Comparison of ENCODE assay signal across 7 mouse cellular contexts in genomic region chr14:75457221-75457600, GRCm38 (mm10). TPM values are rescaled to one million over a fixed set of nuclear protein-coding genes. Genes with fewer than 3 reads are reported as not detected.
DNase-seq lines count a peak whose midpoint lies in the region; ATAC-seq lines count a peak whose summit lies in the region.

No protein-coding gene starts in this region.

- peaks cover 42% of the 10 kb centered on the region for H3K4me1 ChIP-seq in embryonic facial prominence, embryonic 13.5 days
- peaks cover 65% of the 10 kb centered on the region for H3K4me1 ChIP-seq in hindbrain, embryonic 10.5 days (replicated peaks)
- peaks cover 65% of the 10 kb centered on the region for H3K4me1 ChIP-seq in midbrain, embryonic 13.5 days (replicated peaks)

- no peak; the same call in 1 of the 2 replicates for ATAC-seq in embryonic facial prominence, embryonic 13.5 days (ENCODE audit: insufficient number of reproducible peaks, insufficient read depth, low FRiP score, low TSS enrichment, low read depth)
- ATAC-seq in midbrain, embryonic 13.5 days = peak; percentile 63; the same call in 1 of the 2 replicates
- no peak for ATAC-seq in megakaryocyte progenitor cell, adult 5-6 weeks (replicated peaks; ENCODE audit: poor library complexity)

- DNase-seq in layer of hippocampus, postnatal 36 days = peak; percentile 37 to 43
- DNase-seq in layer of hippocampus, adult 18-20 months (ENCODE audit: low spot score in 2 of 2) = no peak
- no peak for DNase-seq in hindbrain, embryonic 10.5 days (ENCODE audit: low spot score)
- no peak for DNase-seq in frontal cortex, postnatal 10 days (ENCODE audit: low spot score in 2 of 2)

- 27% methylated on average over 8 of the region's 8 CpGs for WGBS in embryonic facial prominence, embryonic 13.5 days
- WGBS in hindbrain, embryonic 10.5 days = 30% methylated on average over 8 of the region's 8 CpGs
- 12% methylated on average over 8 of the region's 8 CpGs for WGBS in midbrain, embryonic 13.5 days

- H3K36me3 ChIP-seq in embryonic facial prominence, embryonic 13.5 days = no peaks in the 10 kb centered on the region
- no peaks in the 10 kb centered on the region for H3K36me3 ChIP-seq in hindbrain, embryonic 10.5 days
- no peaks in the 10 kb centered on the region for H3K36me3 ChIP-seq in midbrain, embryonic 13.5 days

- H3K9me3 ChIP-seq in embryonic facial prominence, embryonic 13.5 days = no peaks in the 10 kb centered on the region
- no peaks in the 10 kb centered on the region for H3K9me3 ChIP-seq in hindbrain, embryonic 10.5 days
- no peaks in the 10 kb centered on the region for H3K9me3 ChIP-seq in midbrain, embryonic 13.5 days

- peak overlapping the region; percentile 39 for H3K4me3 ChIP-seq in embryonic facial prominence, embryonic 13.5 days
- peak overlapping the region; percentile 53 for H3K4me3 ChIP-seq in hindbrain, embryonic 10.5 days
- H3K4me3 ChIP-seq in midbrain, embryonic 13.5 days (replicated peaks) = peak overlapping the region; percentile 55

- H3K27me3 ChIP-seq in embryonic facial prominence, embryonic 13.5 days = peaks cover 28% of the 10 kb centered on the region
- peaks cover 45% of the 10 kb centered on the region for H3K27me3 ChIP-seq in hindbrain, embryonic 10.5 days (ENCODE audit: insufficient read depth, poor library complexity, severe bottlenecking)
- no peaks in the 10 kb centered on the region for H3K27me3 ChIP-seq in midbrain, embryonic 13.5 days

- H3K9ac ChIP-seq in embryonic facial prominence, embryonic 13.5 days = peak overlapping the region; percentile 61
- peak overlapping the region; percentile 68 for H3K9ac ChIP-seq in midbrain, embryonic 13.5 days (replicated peaks)

- peak overlapping the region; percentile 71 for H3K4me2 ChIP-seq in embryonic facial prominence, embryonic 13.5 days
- peak overlapping the region; percentile 79 for H3K4me2 ChIP-seq in midbrain, embryonic 13.5 days (replicated peaks)

- H3K27ac ChIP-seq in embryonic facial prominence, embryonic 13.5 days = no peak overlapping the region
- H3K27ac ChIP-seq in hindbrain, embryonic 10.5 days = peak overlapping the region; percentile 79
- H3K27ac ChIP-seq in midbrain, embryonic 13.5 days = peak overlapping the region; percentile 82

RNA-seq across cellular contexts. Expression of gene Siah3, which starts 1.4 kb away (rescaled TPM):
- total RNA-seq in layer of hippocampus, postnatal 36 days (2021) = 10 to 100 TPM in 1 of 2 experiments, 1 to 10 TPM in 1; 9.8 to 10.0 TPM
- total RNA-seq in layer of hippocampus, adult 18-20 months (2021) = 1 to 10 TPM; 7.2 to 8.6 TPM
- 0.35 and 0.37 TPM in 2 replicates for polyA plus RNA-seq in embryonic facial prominence, embryonic 13.5 days (2015; fragmentation: Nextera tagmentation; extraction: Ambion mirVana)
- polyA plus RNA-seq in hindbrain, embryonic 10.5 days (2016; fragmentation: Nextera tagmentation; extraction: Ambion mirVana) = 0.34 and 1.2 TPM in 2 replicates
- polyA plus RNA-seq in midbrain, embryonic 13.5 days (2015; fragmentation: Nextera tagmentation; extraction: Ambion mirVana) = 2.7 and 3.5 TPM in 2 replicates
- total RNA-seq in megakaryocyte progenitor cell, adult 5-6 weeks (2015) = not detected in 2 replicates
- total RNA-seq in megakaryocyte progenitor cell, adult 5-6 weeks (2017) = not detected in 2 replicates

Comparison
In these comparisons a context has a peak if more than half of its experiments do, and no peak if none do; other contexts are left out.
1. DNase-seq: peak in layer of hippocampus, postnatal 36 days (2 of 2); none in layer of hippocampus, adult 18-20 months (0 of 2), hindbrain, embryonic 10.5 days (single experiment) and frontal cortex, postnatal 10 days (0 of 2).
2. RNA of gene Siah3, which starts 1.4 kb away (total RNA-seq): 9.8 to 10.0 TPM in layer of hippocampus, postnatal 36 days and 7.2 to 8.6 TPM in layer of hippocampus, adult 18-20 months; not detected in megakaryocyte progenitor cell, adult 5-6 weeks; every median in the first group is over 4 times any median in the second.
3. Peak in every context shown above with its lines, with median percentiles within 50 percentile points of each other: H3K4me3 ChIP-seq.